In genomic region chr17:44101961-44102360, GRCm38 (mm10) we compare ENCODE assay signal across 18 mouse cellular contexts. TPM values are rescaled to one million over a fixed set of nuclear protein-coding genes. Genes with fewer than 3 reads are reported as not detected.
DNase-seq lines count a peak whose midpoint lies in the region; ATAC-seq lines count a peak whose summit lies in the region.
"Had no signal": no experiment of that assay in that cellular context is flagged by ENCODE, and none has a peak within 500 bp of the region (broad histone marks: within the 10 kb centered on the region; RNA-seq: fewer than 3 reads in every experiment).

No protein-coding gene starts in this region.

- peak; percentile 80 for DNase-seq in heart, adult 11 months
- peak; percentile 73 for DNase-seq in midbrain, embryonic 11.5 days (ENCODE audit: low spot score, missing footprints)
- no peak for DNase-seq in midbrain, embryonic 14.5 days
- DNase-seq: adrenal gland, adult 2 months; adrenal gland, adult 8-10 months; adrenal gland, postnatal 10 days; adrenal gland, postnatal 14 days; adrenal gland, postnatal 25 days; adrenal gland, postnatal 36 days; B cell, adult 2 months; cerebellum, adult 11 months; cerebellum, adult 11-12 months; cerebellum, adult 18-20 months had no signal

- H3K9me3 ChIP-seq in heart, embryonic 12.5 days (replicated peaks), result no peaks in the 10 kb centered on the region
- no peaks in the 10 kb centered on the region for H3K9me3 ChIP-seq in midbrain, embryonic 11.5 days (ENCODE audit: control insufficient read depth, low read length)
- no peaks in the 10 kb centered on the region for H3K9me3 ChIP-seq in midbrain, embryonic 14.5 days (ENCODE audit: control insufficient read depth, low read length)

- H3K27me3 ChIP-seq in heart, embryonic 12.5 days (replicated peaks), result no peaks in the 10 kb centered on the region
- peaks cover 4% of the 10 kb centered on the region; the same call in 1 of the 2 replicates for H3K27me3 ChIP-seq in midbrain, embryonic 11.5 days (ENCODE audit: control insufficient read depth, insufficient read depth, low read length)
- H3K27me3 ChIP-seq in midbrain, embryonic 14.5 days (ENCODE audit: control insufficient read depth, insufficient read depth, low read length), result no peaks in the 10 kb centered on the region
- H3K27me3 ChIP-seq: Patski had no signal

- no peak for ATAC-seq in heart, embryonic 12.5 days (ENCODE audit: insufficient number of reproducible peaks, low FRiP score)
- no peak for ATAC-seq in midbrain, embryonic 11.5 days (ENCODE audit: low FRiP score)
- no peak for ATAC-seq in midbrain, embryonic 14.5 days (ENCODE audit: low FRiP score, low TSS enrichment)
- ATAC-seq: activated CD4-positive, CD25-positive, alpha-beta regulatory T cell, adult 4 months; CD4-positive, CD25-positive, alpha-beta regulatory T cell, adult 4 months; Patski had no signal

- no peak overlapping the region for H3K4me3 ChIP-seq in heart, embryonic 12.5 days
- no peak overlapping the region for H3K4me3 ChIP-seq in midbrain, embryonic 11.5 days (ENCODE audit: low read depth, low read length)
- no peak overlapping the region for H3K4me3 ChIP-seq in midbrain, embryonic 14.5 days (replicated peaks; ENCODE audit: low read depth, low read length)

- 86% methylated on average over 10 of the region's 10 CpGs for WGBS in heart, embryonic 12.5 days
- WGBS in midbrain, embryonic 11.5 days, result 95% methylated on average over 10 of the region's 10 CpGs
- 93% methylated on average over 10 of the region's 10 CpGs for WGBS in midbrain, embryonic 14.5 days

- no peak overlapping the region for H3K4me2 ChIP-seq in heart, embryonic 12.5 days
- no peak overlapping the region for H3K4me2 ChIP-seq in midbrain, embryonic 11.5 days
- H3K4me2 ChIP-seq in midbrain, embryonic 14.5 days (ENCODE audit: low read length), result no peak overlapping the region

- 0 out of 2 replicates have a peak, but pooled peaks cover 3% of the 10 kb centered on the region for H3K4me1 ChIP-seq in heart, embryonic 12.5 days (replicated peaks)
- H3K4me1 ChIP-seq in midbrain, embryonic 11.5 days (ENCODE audit: control insufficient read depth, insufficient read depth, low read length), result peaks cover 7% of the 10 kb centered on the region; the same call in 1 of the 2 replicates
- H3K4me1 ChIP-seq in midbrain, embryonic 14.5 days (ENCODE audit: control insufficient read depth, insufficient read depth, low read length), result peaks cover 6% of the 10 kb centered on the region; the same call in 1 of the 2 replicates

- no peak overlapping the region for H3K27ac ChIP-seq in heart, embryonic 12.5 days (ENCODE audit: poor library complexity, severe bottlenecking)
- H3K27ac ChIP-seq in midbrain, embryonic 11.5 days (ENCODE audit: low read depth, low read length), result no peak overlapping the region
- H3K27ac ChIP-seq in midbrain, embryonic 14.5 days (replicated peaks; ENCODE audit: low read depth, low read length), result no peak overlapping the region

- H3K9ac ChIP-seq in heart, embryonic 12.5 days, result no peak overlapping the region
- no peak overlapping the region for H3K9ac ChIP-seq in midbrain, embryonic 11.5 days (ENCODE audit: low read length)
- no peak overlapping the region for H3K9ac ChIP-seq in midbrain, embryonic 14.5 days (replicated peaks; ENCODE audit: low read length)

- H3K36me3 ChIP-seq in heart, embryonic 12.5 days, result 0 out of 2 replicates have a peak, but pooled peaks cover 4% of the 10 kb centered on the region
- no peaks in the 10 kb centered on the region for H3K36me3 ChIP-seq in midbrain, embryonic 11.5 days (ENCODE audit: control insufficient read depth, insufficient read depth, low read length)
- no peaks in the 10 kb centered on the region for H3K36me3 ChIP-seq in midbrain, embryonic 14.5 days (ENCODE audit: control insufficient read depth, insufficient read depth, low read length)
- H3K36me3 ChIP-seq: G1E had no signal

RNA-seq across cellular contexts. Expression of gene Enpp4, which starts 3.6 kb away (rescaled TPM):
- 7.2 and 8.1 TPM in 2 replicates for polyA plus RNA-seq in heart, embryonic 12.5 days (2016; fragmentation: Nextera tagmentation; extraction: Ambion mirVana)
- polyA plus RNA-seq in midbrain, embryonic 11.5 days (2014; fragmentation: Nextera tagmentation; extraction: Ambion mirVana), result 3.5 and 3.8 TPM in 2 replicates
- 5.5 and 5.9 TPM in 2 replicates for polyA plus RNA-seq in midbrain, embryonic 14.5 days (2014; fragmentation: Nextera tagmentation; extraction: Ambion mirVana)
- polyA plus RNA-seq: G1E had no signal

RNA-seq across cellular contexts. Expression of gene Enpp5, which starts 23.3 kb away (rescaled TPM):
- 13.8 and 14.6 TPM in 2 replicates for polyA plus RNA-seq in heart, embryonic 12.5 days (2016; fragmentation: Nextera tagmentation; extraction: Ambion mirVana)
- 11.5 and 15.3 TPM in 2 replicates for polyA plus RNA-seq in midbrain, embryonic 11.5 days (2014; fragmentation: Nextera tagmentation; extraction: Ambion mirVana)
- 80.2 and 82.7 TPM in 2 replicates for polyA plus RNA-seq in midbrain, embryonic 14.5 days (2014; fragmentation: Nextera tagmentation; extraction: Ambion mirVana)
- polyA plus RNA-seq: G1E had no signal
